Mouse (Mus musculus) left cerebral cortex, postnatal 4 days (tissue): ENCODE results near the gene Tnfaip2. TPM values are rescaled to one million over a fixed set of nuclear protein-coding genes. Genes with fewer than 3 reads are reported as not detected.

Experiments
- DNase-seq: peaks from one replicate; pipeline ENCODE4 v3.0.0-alpha.2; 2022
- intact Hi-C: fragments of 180-260 bp; cut with DNase I; formaldehyde crosslinking; loops from one replicate; pipeline ENCODE4 v1.15.1; 2025
- total RNA-seq, 2 experiments: library from RNA; stranded (reverse); gene quantifications; 2 replicates each; pipeline ENCODE4 v1.2.3; 2021

The Tnfaip2 gene
- total RNA-seq = under 1 TPM; 0.38 to 0.50 TPM

DNA sequence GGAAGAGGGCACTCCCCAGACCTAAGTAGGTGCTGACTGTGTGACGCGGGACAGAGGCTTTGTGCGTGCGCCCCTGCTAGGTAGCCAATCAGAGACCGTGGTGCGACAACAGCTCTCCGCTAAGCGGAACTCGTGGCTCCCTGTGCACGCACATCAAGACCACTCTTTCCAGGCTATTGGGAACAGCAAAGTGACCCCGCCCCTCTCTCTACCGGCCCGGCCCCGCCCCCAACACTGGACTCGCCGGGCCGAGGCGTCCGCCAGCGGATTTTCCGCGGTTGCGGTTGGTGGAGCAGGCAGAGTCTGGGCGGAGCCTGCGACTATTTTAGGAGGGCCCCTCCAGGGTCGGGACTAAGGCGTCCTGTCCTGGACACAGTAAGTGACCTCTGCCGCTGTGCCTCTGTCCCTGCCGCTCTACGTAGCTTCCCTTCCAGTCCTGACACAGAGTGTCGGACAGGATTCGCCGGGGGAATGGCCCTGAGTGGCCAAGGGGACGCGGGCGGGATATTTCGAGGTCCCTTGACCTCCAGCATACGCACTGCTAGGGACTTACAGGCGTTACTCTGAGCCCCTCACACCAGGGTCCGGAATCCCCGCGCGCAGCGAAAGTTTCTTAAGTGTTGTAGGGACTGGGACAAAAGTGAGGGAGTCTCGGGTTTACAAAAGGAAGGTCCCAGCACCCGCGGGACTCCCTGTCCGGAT is at the start of gene Tnfaip2:
TSS of gene Tnfaip2 (plus strand) at position 161 of the 702 bp plus-strand sequence.
- DNase-seq = peak; percentile 38
- intact Hi-C loops = no loop called here

DNA sequence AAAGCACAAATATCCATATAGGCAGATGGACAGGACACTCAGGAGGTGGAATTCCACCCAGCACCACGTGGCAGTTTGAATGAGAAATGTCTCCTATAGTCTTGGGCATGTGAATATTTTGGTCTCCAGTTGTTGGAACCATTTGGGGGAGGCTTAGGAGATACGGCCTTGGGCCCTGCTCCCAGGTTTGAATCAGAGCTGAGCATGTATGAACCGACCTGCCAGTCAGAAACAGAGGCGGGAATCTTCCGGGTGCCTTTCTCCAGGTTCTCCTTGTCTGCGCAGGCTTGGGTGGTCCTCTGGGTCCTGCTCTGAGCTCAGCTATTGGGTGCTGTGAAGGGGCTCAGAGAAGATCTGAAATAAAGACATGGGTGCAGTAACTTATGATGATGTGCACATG is 48.3 kb upstream of the Tnfaip2 start:
- intact Hi-C loops = no loop called here

DNA sequence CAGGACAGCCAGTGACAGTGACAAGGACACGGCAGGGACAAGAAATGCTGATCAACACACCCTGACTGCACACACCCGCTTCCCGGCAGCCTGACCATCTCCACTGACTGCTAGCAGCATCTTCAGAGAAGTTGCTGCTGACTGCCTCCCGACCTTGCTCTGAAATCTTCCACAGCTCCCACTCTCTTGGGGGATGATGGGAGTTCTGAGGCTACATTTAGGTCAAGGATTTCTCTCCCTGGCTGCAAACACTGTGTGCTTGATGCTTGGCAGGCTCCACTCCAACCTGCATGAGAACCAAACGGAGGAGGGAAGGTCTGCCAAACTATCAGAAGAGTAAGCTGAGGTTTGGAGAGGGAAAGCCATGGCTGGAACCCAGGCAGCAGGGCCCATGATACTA is 45.3 kb upstream of the Tnfaip2 start:
- intact Hi-C loops = no loop called here

More for the DNA sequence above, 48.3 kb upstream of the Tnfaip2 start:
- no peak for DNase-seq

DNA sequence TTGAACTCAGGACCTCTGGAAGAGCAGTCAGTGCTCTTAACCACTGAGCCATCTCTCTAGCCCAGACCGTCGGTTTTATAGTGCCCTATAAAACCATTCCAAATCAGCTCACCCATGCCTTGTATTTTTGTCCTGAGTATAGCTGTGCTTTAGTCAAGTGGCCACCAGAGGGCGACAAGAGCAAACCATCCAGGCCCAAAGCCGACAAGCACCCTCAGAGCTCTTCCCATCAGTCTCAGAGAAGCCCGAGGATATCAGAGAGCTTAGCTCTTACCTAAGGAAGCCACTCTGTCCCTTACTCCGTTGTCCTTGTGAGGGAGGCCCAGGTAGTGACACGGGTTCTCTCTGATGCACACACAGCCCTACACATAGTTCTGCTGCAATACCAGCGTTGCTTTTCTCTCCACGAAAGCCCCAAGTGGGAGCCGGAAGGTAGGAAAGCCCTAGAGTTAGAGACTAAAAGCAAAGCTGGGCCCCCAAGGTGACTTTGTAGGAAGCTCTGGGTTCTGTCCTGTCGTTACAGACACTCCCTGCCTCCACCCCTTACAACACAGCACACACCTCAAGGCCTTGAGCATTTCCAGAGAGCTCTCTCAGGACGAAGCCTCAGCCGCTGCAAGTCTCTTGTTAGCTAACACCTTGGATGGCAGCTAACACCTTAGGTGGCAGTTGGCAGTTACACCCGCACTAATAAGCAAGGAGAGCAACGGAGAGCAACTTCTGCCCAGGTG is 40.6 kb upstream of the Tnfaip2 start:
- intact Hi-C loops = no loop called here
- peak; percentile 82 for DNase-seq

More for the DNA sequence above, 45.3 kb upstream of the Tnfaip2 start:
- DNase-seq = no peak

DNA sequence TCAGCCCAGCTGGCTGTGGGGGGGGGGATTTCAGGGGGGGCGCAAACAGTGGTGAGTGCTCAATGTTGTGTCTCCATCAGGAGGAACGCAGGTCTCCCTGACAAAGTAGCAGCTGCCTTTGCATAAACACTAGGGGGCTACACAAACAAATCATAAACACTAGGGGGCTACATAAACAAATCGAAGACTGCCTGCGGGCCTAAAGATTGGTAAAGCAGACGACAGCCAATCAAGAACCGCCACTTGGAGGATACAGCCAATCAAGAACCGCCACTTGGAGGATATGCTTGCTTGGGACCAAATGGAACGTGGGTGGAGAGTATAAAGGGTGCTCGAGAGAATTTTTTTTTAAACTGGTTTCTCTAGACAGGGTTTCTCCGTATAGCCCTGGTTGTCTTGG is 37.4 kb upstream of the Tnfaip2 start:
- intact Hi-C loops = no loop called here
- DNase-seq = no peak

DNA sequence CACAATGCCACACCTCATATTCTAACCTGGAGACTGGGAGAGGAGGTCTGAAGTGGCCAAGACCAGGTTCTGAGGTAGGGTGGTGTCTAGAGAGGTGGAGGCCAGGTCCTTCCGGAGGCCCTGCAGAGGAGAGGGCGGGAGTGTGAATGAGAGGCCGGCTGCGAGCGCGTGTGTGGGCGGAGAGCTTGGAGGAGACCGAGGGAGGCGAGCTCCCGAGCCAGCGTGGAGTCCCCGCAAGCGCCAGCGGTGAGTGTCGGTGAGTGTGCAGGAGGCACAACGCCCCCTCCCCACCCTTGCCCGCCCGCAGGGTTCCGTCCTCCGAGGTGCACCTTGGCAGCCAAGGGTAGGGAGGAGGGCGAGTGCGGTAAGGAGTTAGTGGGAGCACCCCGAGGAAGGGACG is 35.6 kb upstream of the Tnfaip2 start, which contains the start of gene Lbhd2:
TSS of gene Lbhd2 (plus strand) at position 188 of the 400 bp plus-strand sequence.
- intact Hi-C loops = no loop called here
- no peak for DNase-seq

DNA sequence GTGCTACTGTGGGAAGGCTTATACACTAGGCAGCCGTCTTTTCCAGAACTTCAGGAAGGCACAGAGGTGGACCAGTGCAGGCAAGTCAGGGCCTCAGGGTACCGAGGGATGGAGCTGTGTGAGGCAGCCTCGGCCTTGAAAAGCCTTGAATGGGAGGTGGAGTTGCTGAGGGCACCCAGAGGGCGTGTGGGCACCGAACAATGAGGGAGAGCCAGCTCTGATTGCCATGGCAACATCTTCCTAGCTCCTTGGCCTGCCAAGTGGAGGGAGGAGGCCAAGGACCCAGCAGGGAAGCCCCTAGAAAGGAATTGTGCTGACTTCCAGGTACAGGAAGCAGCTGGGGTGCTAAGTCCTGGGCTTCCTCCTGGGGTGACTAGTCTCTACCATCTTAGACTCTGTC is 32.7 kb upstream of the Tnfaip2 start:
- intact Hi-C loops = no loop called here
- peak; percentile 79 for DNase-seq

DNA sequence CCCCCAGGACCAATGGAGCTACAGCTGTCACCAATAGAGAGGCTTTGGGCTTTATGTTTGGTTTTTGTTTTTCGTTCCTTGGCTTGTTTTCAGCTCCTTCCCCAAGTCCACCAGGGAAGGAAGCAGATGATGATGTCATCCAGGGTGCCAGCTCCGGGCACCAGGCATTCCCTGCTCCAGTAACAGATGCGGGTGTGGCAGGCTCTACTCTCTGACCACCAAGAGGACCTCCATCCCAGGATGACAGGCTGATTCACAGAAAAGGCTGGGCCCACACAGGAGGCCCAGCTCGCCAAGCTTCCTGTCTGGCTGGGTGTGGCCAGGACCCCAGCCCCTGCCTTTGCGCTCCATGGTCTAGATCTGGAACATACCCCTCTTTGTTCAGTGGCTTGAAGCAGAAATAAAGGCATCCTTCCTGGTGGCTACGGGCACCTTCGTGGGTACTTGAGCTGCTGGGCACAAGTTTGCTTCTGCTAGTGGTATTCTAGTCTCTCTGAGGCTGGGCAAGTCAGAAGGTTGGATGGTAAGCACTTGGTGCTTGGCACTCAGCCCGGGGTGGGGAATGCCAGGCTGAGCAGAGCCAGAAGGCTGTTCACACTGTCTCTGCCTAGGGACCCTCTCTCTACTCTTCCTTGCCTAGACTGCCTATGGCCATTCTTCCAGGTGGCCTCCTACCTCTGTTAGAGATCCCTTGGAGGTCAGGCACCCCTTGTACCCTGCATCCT is 30.5 kb upstream of the Tnfaip2 start:
- peak; percentile 76 for DNase-seq
- intact Hi-C loops = no loop called here

DNA sequence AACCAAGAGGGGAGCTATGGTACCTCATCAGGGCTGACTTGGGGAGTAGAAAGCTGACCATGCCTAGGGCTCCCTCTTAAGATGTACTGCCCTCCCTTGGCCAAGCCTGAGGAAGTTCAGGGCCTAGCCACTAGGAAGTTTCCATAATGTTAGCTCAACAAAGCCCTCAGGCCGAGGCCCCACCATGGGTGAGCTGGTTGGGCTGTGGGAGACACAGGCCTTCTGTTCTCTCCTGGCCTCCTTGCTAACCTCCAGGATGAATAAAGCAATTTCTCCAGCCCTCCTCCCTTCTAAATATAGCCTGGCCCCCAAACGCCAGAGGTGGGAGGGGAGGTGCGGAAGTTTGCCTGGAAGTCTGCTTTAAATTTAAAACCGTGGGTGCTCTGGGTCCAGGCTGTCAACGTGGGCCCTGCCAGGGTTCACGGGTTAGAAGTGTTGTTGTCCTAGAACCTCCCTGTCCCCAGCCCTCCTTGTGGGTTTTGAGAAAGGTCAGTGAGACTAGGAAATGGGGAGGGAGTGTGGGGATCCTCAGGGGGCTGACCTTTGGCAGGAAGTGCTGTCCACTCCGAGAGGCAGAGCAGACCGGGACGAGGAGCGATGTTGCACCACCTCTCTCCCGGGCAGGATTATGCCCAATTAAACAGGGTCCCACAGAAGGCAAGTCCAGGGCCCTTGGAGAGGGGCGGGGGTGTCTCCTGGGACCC is 29.5 kb upstream of the Tnfaip2 start:
- no peak for DNase-seq
- intact Hi-C loops = no loop called here

DNA sequence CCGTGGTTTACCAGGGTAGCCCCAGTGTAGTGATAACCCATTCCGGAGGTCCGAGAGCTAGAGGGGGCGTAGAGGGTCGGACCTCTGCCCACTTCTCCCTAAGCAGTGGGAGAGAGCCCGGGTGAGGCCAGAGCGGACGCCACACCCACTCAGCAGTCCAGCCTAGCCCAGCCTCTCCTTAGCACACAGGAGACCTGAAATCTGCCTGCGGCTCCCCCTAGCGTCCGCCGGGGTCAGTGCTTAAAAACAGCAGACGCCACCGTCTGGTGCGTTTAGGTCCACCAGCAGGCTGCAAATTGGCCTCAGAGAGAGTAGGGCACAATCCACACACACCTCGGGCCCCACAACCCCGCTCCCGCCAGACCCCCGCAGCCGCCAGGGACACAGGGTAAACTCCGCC is 29.0 kb upstream of the Tnfaip2 start:
- intact Hi-C loops = no loop called here
- peak; percentile 92 for DNase-seq

DNA sequence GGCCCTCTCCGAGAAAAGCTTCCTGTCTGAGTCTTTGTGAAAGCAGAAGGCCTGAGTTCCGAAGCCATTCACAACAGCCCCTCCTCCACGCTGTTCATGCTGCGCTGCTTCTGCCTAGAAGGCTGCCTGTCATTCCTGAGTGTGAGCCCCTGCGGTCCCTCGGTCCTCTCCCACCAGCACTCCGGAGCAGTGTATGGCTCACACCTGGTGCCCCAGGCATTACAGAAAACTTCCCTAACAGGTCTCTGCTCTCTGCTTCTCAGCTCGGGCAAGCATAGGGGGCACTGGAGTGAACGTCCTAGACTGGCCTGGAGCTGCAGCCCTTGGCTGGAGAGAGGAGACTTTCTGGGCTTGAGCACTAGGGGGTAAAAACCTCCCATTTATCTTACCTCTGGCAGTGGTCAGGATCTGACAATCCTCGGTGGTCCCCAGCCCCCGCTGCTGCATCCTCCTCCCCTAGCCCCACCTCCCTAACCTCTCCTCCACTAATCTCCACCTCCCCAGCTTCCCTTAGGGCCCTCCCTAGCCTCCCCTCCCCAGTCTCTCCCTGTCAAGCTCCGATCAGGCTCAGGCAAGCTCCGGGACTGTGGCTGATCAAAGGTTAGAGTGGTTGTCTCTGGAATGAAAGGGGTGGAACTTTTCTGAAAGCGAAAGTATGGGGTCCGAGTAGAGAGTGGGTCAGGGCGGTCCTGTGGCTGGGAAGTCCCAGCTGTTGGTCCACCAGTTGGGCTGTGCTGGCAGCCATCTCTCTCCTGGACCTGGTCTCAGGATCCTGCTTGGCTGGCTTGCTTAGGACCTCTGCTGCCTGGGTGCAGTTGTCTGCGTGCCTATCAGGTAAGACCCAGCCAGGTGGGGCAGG is 25.1 kb upstream of the Tnfaip2 start, which contains the start of gene Exoc3l4:
TSS of gene Exoc3l4 (plus strand) at position 97 of the 859 bp plus-strand sequence.
- no peak for DNase-seq
- intact Hi-C loops = no loop called here

DNA sequence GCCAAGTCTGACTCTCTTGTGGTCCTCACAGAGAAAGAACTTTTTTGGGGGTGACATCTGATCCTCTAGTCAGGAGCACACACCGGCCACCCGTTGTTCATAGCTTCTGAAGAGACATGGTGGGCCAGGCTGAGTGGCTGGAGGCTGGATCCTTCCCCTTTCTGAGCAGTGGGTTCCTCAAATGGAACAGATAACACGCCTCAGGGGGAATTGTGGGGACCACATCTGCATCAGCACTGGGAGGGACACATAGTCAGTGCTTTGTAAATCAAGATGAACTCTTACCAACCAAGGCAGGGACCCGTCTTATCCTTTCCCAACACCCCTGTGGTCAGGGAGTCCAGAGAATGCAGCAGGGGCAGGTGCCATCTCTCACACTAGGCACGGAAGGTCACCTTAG is 22.4 kb upstream of the Tnfaip2 start:
- intact Hi-C loops = no loop called here
- DNase-seq = no peak

DNA sequence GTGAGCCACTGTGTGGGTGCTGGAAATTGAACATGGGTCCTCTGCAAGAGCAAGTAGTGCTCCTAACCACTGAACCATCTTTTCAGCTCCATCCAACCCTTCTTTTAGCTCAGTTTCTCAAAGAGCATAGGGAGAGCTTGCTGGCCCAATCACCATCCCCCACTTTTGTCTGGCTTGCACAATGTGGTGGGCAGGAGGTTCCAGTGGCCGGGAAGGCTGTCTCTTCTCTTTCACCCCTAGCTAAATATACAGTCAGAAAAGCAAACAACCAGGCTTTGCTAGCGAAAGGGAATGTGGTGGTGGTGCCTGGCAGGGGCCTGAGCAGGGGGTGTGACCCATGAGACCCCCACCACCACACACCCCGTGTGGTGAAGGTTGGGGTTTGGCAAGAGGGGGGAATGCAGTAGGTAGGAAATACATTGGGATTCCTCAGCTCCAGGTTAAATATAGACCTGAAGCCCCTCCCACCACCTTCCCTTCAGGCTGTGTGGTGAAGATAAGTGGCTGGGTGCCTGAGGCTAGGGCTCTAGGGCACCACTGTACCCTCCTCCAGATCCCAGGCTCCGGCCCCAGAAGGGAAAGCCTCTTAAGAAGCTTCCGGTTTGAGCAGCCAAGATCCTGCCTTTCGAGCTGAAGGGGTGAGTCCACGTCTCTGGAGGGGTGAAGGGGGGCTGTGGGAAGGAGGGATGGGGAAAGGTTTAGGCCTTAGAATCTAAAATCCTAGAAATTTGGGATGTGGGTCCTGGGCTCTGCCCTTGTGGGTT is 21.1 kb upstream of the Tnfaip2 start:
- DNase-seq = no peak
- intact Hi-C loops = no loop called here

DNA sequence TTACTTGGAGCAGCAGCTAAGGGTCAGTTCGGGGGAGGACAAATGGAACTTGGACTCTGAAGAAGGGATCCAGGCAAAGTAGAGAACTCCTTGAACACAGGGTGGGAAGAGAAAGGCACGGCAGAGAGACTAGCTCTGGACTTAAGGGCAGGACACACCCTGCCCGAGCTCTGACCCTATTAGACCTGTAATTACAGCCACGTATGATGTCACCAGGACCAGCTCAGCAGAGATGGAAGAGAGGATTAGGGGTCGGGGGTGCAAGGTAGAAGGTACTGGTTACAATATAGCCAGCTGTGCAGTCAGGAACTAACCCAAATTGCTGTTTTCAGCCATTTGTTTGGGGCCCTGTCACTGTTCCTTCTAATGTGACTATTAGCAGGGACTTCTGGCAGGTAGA is 19.4 kb upstream of the Tnfaip2 start:
- intact Hi-C loops = no loop called here
- DNase-seq = no peak

DNA sequence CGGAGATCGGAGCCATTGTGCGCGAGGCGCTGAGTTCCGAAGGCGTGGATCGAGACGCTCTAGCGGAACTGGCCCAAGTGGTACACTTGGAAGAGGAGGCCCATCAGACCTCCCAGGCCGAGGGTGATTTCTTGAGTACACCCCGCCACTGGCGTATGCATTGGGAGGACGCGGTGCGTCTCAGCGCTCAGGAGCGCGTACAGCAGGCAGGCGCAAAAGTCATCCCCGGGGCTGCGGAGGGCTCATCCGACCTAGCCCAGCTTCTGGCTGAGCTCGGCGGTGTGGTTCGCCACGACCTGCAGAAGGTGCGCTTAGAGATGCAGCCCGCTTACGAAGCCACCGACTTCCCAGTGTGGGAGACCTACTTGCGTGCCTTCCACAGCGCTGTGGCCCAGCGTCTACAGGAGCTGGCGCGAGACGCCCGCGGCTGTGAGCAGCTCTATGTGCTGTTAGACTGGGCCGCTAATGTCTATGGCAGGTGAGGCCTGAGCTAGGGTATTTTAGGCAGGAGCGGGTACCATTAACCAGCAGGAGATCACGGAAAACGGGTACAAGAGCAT is 18.6 kb upstream of the Tnfaip2 start:
- intact Hi-C loops = no loop called here
- no peak for DNase-seq

DNA sequence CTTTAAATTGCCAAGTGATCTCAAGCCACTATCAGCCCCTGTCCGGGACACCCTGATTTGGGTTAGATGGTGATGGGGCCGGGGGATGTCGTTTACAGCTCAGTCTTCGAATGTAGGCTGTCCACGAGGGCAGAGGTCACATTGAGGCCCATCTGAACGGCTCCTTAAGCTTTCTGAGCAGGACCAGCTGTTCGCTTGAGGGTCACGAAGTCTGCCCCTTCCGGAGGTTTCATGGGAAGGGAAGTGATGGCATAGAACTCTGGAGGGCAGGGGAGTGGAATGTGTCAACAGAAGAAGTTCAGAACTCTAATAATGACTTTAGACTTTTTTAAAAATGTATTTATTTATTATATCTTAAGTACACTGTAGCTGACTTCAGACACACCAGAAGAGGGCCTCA is 17.7 kb upstream of the Tnfaip2 start:
- no peak for DNase-seq
- intact Hi-C loops = no loop called here

DNA sequence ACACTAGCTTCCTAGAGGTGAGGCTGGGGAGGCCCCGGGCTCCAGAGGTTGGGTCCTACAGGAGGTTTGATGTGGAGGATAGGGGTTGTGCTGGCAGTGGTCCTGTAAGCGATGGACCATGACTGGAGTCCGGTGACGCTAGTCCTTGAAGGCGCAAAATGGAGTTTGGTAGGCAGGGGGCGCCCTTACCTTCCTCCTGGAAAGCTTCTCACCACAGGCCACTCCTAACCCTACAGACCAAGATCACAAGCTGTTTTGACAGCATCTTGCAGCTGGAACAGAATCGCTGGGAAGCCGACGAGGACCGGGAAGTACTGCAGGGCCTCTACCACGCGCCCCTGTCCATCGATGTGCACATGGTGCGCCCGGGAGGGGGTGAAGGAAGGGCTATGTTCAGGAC is 17.0 kb upstream of the Tnfaip2 start:
- peak; percentile 91 for DNase-seq
- intact Hi-C loops = no loop called here

DNA sequence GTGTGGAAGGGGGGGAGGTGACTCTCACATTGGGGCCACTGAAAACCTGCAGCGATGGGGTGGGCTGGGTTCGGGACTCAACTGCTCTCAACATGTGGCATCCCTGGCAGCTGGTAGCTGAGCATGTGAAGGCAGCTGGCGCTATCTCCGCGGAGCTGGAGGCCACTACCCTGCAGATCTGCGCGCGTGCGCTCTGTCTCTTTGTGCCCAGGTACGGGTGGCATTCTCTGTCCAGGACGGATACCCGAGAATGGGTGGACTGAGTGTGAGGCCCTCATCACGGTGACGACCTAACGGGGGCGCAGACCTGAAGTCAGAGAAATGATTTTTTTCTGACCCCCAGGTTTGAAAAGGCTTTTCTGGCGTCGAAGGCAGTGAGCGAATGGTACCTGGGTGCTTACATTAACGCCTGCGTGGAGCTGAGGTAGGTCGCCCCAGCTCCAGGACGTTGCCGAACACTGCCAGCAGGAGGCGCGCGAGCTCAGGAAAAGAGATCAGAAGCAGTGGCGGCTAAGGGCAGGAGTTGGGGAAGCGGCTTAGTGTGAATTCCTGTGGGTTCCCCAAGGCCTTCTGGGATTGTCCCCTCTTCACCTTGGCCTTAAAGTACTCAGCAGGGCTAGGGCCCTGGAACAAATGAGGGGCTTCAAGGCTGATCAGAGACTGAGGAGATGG is 16.3 kb upstream of the Tnfaip2 start:
- intact Hi-C loops = loop anchor here (2.0 kb wide), 1 partner anchor 33 kb away; no protein-coding TSS in a partner anchor

More for the DNA sequence above, 16.3 kb upstream of the Tnfaip2 start:
- DNase-seq = peak; percentile 93
